Mouse (Mus musculus): ENCODE results near the gene Cyp26a1.

Cyp26a1 gene

GRCm38 (mm10) chr19:37697651-37698272, at the start of gene Cyp26a1:
Gene Cyp26a1 (plus strand): TSS chr19:37697798.
- no peak for DNase-seq (ENCODE audit: low spot score)

DNA sequence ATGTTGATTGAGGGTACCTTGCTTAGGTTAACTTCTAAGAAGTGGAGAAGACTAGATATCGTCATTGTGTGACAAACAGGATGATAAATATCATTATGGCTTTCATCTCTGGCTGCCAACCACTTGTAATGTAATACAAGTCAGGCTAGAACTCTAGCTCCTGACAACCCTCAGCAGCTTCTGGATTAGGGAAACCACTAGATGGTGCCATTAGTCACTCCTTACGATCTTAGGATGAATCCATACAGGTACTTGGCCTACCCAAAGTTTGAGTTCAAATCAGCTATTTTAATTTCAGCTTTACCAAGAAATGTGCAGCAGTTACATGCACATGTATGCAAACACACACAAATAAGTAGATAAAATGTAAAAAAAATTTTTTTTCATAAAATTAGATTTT, 49.6 kb upstream of the Cyp26a1 start:
- no peak for DNase-seq (ENCODE audit: low spot score)

- DNase-seq (ENCODE audit: low spot score): no peak
Observed at GRCm38 (mm10) chr19:37650526-37650925, 47.1 kb upstream of the Cyp26a1 start.

DNA sequence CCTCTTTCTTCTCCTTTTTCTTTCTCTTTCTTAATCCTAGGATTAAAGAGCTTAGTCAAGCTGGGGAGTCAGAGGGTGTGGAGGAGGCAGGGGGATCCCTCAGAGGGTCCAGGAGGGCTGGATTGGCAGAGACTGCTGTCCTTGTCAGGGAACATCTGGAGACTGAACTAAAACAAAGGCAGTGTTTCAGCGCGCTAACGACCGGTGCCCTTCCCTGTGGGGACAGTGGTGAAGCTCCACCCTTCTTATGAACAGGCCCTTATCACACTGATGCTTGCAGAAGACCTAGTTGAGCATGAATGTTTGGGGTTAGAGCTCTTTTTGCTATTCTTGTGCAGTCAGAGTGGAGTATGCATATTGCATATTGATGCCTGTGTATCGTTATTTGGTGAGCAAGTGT, 43.6 kb upstream of the Cyp26a1 start:
- DNase-seq (ENCODE audit: low spot score): no peak

DNA sequence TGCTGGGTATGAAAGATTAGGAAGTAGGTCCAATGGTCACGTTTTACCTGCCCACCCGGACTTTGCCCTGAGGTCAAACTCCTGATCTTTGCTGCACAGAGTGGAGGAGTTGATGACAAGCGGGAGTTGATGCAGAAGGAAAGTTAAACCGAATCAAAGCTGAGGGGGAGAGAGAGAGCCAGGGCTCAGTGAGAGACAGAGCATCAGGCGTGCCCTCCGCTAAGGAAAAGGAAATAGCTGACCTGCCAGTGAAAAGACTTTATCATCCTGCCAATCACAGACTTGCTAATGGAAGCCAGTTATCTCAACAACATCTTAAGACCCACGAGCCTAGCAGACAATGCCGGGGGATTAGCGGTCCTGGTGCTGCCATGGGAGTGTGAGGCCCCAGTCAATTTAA, 41.2 kb upstream of the Cyp26a1 start:
- DNase-seq (ENCODE audit: low spot score): no peak

GRCm38 (mm10) chr19:37665256-37665655, 32.3 kb upstream of the Cyp26a1 start:
- no peak for DNase-seq (ENCODE audit: low spot score)

DNA sequence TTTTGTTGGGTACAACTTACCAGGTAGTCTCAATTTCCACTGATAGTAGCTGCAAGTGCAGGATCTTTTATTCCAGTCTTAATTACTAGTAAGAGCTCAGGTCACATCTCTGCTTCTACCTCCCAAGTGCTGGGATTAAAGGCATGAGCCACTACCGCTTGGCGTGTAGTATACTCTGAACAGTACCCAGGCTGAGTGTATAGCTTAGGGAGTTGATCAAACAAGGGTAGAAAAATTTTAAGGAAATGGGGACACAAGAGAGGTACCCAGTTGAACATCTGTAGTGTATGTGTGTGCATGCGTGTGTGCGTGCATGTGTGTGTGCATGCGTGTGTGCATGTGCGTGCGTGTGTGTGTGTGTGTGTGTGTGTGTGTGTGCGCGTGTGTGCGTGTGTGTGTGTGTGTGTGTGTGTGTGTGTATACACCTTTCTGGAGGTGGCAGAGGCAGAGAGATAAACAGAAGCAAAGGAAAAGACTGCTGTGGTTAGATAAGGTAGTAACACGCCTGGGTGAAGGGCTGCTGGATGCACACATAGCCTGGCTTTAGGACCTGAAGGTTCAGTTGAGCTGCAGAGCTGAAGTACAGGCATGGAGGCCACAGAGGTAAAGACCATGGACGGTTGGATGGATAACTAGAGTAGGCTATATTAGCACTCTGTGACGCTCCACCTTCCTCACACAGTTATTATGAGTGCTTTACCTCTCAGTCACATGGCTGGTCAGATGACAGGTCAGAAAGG, 29.6 kb upstream of the Cyp26a1 start:
- DNase-seq (ENCODE audit: low spot score): no peak

- DNase-seq (ENCODE audit: low spot score): no peak
Observed at GRCm38 (mm10) chr19:37668657-37669056, 28.9 kb upstream of the Cyp26a1 start.

DNA sequence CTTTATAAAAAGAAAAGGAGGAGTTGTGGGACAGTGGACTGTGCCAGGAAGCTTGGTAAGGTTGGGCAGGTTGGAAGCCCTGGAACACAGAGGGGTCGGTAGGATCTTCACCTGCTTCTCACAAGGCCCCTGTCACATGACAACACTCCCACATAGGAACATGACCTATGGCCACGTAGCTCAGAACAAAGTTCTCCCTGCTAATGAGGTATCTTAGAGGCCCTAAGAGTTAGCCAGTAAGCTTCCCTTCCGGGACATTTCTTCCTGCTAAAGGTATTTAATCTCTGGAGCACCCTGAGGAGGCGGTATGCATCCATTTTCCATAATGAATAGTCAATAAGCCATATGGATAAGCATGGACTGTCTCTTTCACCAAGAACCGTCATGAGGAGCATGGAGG, 28.1 kb upstream of the Cyp26a1 start:
- no peak for DNase-seq (ENCODE audit: low spot score)

DNA sequence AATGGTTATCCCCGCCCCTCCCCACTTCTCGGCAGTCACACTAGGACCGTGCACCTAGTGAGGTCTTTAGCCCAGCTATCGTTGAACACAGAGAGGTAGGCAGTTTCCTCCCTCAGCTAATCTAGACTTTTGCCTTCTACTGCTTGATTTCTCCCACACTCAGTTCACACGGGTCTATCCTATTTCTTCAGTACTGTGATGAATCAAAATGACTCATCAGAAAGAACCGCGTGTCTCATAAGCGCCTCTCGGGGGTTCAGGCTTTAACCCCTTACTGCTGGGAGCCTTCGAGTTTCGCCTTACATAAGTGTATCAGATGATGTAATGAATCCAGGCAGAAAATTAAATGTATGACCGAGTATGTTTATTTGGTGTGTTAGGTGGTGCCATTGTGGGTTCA, 24.2 kb upstream of the Cyp26a1 start:
- no peak for DNase-seq (ENCODE audit: low spot score)

DNA sequence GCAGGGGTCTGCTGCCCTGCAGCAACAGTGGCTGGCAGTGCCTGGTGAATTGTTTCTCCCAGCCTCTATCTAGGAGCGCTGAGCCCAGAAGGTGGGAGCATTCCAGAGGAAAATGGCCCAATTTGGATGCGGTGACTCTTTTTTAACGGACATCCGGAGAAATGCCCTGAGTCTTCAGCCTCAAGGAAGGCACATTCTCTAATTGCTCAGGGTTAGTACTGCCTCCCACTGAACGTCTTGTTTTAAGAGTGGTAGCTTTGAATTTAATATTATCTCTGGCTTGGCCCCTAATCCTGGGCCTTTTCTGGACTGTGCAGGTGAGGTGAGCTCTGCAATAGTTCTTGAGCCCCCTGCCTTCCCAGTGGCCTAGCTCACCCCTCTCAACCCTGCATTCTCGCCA, 12.3 kb upstream of the Cyp26a1 start, which contains the start of gene Cyp26c1:
Cyp26c1 (plus strand) TSS at position 301 of the 400 bp plus-strand sequence.
- DNase-seq (ENCODE audit: low spot score): no peak

DNA sequence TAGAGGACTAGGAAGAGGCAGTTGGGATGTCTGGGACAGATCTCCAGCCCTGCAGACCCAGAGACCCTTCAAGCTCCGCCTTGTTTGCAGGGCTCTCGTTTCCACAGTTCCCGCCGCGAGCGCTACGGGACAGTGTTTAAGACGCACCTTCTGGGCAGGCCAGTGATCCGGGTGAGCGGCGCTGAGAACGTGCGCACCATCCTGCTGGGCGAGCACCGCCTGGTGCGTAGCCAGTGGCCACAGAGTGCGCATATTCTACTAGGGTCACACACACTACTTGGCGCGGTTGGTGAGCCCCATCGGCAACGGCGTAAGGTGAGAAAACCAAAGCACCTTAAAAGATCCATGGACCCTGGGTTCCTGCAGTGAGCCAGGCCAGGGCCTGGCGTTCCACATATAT, 11.3 kb upstream of the Cyp26a1 start:
- DNase-seq (ENCODE audit: low spot score): no peak

- no peak for DNase-seq (ENCODE audit: low spot score)
Observed at GRCm38 (mm10) chr19:37686941-37687850, 10.4 kb upstream of the Cyp26a1 start.

GRCm38 (mm10) chr19:37689478-37689877, 8.1 kb upstream of the Cyp26a1 start:
- DNase-seq (ENCODE audit: low spot score): no peak

DNA sequence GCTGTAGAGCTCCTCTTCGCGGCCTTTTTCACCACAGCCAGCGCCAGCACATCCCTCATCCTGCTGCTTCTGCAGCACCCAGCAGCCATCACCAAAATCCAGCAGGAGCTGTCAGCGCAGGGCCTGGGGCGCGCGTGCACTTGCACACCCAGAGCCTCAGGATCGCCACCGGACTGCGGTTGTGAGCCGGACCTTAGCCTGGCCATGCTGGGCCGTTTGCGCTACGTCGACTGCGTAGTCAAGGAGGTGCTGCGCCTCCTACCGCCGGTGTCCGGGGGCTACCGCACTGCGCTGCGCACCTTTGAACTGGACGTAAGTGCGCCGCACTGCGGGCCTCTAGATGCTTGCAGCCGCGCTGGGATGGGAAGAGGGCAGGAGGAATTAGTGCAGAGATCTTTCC, 6.9 kb upstream of the Cyp26a1 start:
- DNase-seq (ENCODE audit: low spot score): no peak

DNA sequence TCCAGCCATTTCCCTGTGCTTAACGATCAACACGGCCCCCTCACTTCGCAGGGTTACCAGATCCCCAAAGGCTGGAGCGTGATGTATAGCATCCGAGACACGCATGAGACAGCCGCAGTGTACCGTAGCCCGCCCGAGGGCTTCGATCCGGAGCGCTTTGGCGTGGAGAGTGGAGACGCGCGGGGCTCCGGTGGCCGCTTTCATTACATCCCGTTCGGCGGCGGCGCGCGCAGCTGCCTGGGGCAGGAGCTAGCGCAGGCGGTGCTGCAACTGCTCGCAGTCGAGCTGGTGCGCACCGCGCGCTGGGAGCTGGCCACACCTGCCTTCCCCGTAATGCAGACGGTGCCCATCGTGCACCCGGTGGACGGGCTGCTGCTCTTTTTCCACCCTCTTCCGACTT, 4.7 kb upstream of the Cyp26a1 start:
- DNase-seq (ENCODE audit: low spot score): no peak

DNA sequence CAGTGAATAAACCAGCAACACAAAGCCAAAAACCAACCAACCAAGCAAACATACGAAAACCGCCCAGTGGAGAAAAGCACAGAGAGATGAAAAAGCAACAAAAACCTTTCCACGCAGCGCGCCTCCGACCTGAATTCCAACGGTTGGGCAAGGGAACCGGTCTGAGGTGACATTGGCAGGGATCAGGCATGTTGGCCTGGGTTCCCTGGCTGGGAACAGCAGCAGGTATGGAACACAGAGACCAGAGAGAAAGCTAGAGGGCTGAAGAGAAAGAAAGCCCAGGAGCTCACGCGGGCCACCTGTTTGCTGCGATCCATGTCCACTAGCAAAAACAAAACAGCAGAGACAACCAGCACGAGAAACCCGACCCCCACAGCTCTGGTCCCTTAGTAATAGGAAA, 2.5 kb upstream of the Cyp26a1 start:
- no peak for DNase-seq (ENCODE audit: low spot score)

DNA sequence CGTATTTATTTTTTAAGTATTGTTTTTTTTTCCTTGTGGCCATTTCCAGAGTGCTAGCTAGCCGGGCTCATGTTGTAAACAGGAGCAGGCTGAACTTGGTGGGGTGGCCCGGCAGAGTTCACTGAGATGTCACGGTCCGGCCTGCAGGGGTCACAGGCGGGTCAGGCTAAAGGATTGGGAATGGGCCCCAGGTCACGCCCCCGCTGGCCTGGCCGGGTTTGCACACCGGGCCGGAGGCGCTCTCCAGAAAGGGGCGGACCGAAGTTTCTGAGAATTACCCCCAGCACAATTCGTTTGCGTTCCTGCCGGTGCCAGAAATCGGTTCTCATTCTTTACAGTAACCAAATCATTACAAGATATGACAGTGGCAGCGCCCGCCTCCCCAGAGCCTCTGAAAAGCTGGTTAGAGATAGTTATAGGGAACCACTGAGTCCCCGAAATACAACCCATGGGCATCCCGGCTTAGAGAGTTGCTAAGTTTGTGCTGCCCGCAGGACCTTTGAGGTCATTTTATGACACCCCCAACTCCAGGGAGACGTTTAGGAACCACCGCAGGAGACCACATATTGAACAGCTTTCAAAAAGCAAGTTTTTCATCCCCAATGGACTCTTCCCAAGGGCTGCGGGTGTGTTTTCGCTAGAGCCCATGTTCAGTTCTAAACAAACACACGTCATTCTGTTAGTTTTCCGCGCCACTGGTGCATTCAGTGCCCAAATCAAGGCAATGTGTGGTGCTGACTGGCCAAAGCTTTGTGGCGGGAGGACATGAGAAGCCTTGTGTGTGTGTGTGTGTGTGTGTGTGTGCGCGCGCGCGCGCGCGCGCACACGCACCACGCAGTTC, 1.6 kb upstream of the Cyp26a1 start:
- no peak for DNase-seq (ENCODE audit: low spot score)

DNA sequence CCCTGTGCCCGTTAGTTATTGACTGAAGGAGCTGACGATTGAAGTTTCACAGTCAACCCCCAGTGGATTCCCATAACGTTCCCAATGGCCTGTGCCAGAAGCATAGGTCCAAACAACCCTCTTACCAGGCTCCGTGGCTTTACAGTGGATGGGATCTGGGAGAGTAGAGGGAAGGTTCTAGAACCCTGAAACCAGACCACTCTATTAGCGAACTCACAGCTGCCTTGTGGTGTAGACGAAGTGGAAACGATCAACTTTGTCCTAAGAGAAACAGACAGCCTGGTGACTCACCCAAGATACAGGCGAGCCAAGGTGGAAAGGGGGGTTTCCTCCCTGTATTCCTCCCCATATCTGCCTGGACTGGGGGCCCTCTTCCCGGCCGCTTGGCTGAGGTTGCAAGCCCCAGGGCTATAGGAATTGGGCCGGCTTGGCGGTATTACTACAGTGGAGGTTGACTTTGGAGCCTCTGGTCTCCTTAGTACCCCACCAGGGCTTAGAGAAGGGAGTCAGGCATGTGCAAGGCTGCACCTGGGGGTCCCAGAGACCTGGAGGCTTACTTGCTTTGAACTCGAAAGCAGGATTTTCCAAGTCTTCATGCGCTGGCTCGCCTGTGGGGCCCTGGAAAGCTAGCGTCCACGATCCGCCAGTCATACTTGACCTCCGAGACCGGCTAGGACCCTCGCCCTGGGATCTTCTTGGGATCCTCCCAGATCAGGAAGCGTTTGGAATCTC, 829 bp upstream of the Cyp26a1 start:
- DNase-seq (ENCODE audit: low spot score): no peak

DNA sequence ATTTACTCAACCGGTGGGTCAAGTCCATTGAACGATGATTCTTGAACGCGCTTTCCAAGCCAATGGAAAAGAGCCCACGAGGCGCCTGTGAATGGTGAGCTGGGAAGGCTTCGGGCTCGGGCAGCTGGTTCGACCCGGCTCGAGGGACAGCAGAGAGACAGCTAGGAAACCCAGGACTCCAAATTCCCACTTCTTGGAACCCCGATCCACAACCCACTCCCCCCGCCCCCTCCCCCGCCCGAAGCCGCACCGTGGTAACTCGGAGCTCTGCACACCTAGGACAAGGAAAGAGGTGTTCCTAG, 312 bp upstream of the Cyp26a1 start:
- DNase-seq (ENCODE audit: low spot score): no peak
